Mouse (Mus musculus) stomach, postnatal 0 days (tissue): Measurements from ENCODE around the gene Ebf3.

Experiments used
- CTCF ChIP-seq: IDR thresholded peaks from 2 replicates; pipeline ENCODE4 v1.5.1; 2016; ENCODE audit warnings: antibody characterized with exemption, low read depth, mild to moderate bottlenecking, moderate library complexity
- EP300 ChIP-seq: optimal IDR thresholded peaks from 2 replicates; pipeline ENCODE3; 2016; ENCODE audit warnings: antibody characterized with exemption

DNA sequence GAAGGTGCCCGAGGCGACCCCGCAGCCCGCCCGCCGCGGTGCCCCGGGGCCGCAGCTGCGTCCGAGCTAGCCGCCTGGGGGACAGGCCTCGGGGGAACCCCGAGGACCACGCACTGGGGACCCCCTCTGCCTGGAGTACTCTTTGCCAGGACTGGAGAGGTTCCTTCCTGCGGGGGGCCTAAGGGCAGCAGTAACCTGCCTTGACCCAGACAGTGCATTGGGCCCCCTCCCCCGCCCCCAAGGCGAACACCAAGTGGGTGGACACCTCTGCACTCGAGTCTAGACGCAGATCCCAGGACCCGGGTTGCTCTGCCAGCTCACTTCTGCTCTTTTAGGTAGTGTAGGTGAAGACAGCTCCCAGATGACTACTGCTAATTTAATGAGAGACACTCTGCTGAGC lies 8.7 kb upstream of the Ebf3 start:
- TF ChIP-seq CTCF (no peak), EP300 (no peak)
